Mouse (Mus musculus) left cerebral cortex, postnatal 10 days (tissue): ENCODE results near the gene Aaas. TPM values are rescaled to one million over a fixed set of nuclear protein-coding genes. Genes with fewer than 3 reads are reported as not detected.
A peak's percentile ranks its signal among the peaks of the same experiment; 100 is the strongest.

Source experiments
- DNase-seq, 2 experiments: peaks; one replicate each; pipeline ENCODE4 v3.0.0; 2021 to 2022; ENCODE audit warnings: low spot score in 2 of 2, mixed read lengths in 1 of 2; ENCODE audit errors: extremely low spot score in 1 of 2
- intact Hi-C: fragments of 180-260 bp; cut with DNase I; formaldehyde crosslinking; loops from one replicate; pipeline ENCODE4 v1.15.1; 2025
- total RNA-seq, 2 experiments: library from RNA; stranded (reverse); gene quantifications; 2 replicates each; pipeline ENCODE4 v1.2.3; 2021

The Aaas gene
- 10 to 100 TPM; 20.2 to 30.8 TPM for total RNA-seq

DNA sequence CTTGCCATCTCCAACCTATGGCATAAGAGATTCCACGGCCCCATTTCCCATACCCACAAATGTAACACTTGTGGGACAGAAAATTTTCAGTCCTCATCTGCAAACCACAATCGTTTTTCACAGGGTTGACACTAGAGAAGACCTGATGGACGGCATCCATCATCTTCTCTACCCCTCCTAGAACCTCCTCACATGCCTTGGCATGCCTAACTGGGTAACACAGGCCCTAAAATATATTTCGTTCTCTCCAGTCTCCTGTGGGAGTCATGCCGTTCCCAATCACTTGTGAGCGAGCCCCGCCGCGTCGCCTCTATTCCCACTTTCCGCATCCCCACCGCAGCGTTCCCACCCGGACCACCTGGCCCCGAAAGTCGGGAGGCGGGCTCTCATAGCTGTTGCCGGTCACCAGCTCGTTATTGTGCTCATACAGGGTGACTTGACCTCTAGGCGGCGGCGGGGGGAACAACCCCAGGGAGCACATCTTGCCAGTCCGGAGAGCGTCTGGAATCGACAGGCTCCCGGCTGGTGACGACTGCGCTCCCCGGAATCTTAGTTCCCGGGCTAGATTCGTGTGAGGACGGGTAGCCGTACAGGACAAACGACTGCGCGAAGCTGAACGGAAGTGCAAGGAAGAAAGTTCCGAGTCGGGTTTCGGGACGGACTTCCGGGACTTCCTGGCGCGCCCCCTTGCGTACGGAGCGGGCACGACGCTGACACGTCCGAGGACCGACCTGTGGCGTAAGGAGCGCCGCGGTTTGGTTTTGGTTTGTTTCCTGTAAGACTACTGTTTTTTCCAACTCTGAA, at the start of gene Aaas:
TSS of gene Aaas (minus strand) at position 634 of the 804 bp plus-strand sequence.
- DNase-seq: peak; percentile 92 to 95
- intact Hi-C loops: no loop called here

GRCm38 (mm10) chr15:102399229-102400221, 49.0 kb upstream of the Aaas start:
- peak in 1 of 2 experiments; percentile 94 for DNase-seq
- intact Hi-C loops: no loop called here

DNA sequence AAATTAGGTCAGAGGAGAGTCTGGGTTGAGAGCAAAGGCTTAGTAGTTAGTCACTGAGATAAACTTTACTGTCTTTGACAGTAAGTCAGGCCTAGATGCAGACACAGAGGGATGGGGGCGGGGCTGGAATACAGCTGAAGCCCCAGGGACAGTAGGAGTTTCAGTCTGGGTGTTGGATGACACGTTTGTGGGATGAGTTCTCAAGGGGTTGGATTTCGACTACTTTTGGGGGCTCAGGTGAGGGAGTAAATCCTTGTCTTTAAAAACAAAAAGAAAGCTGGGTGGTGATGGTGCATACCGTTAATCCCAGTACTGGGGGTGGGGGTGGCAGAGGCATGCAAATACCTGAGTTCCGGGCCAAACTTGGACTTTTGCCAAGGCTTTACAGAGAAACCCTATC, 48.1 kb upstream of the Aaas start:
- intact Hi-C loops: no loop called here

GRCm38 (mm10) chr15:102395061-102395460, 44.5 kb upstream of the Aaas start:
- intact Hi-C loops: no loop called here

More for the DNA sequence above, 48.1 kb upstream of the Aaas start:
- no peak for DNase-seq

DNA sequence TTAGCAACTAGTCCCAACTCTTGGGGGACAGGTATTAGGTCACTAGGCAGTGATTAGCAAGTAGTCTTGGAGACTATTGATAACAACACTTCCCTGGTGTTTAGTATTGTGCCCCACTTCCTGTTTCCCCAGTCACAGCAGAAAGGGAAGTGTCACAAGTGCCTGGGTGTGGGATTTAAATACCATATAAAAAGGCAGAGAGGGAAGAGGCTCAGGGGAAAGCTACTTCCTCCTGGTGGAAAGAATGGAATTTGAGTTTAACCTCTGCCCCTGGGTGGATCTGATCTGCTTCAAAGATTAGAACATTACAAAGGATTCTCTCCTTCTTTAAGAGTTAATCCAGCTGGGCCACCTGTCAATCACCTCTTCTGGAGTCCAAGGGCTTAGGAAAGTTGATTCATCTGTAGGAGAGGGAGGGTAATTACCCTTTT, 43.0 kb upstream of the Aaas start:
- intact Hi-C loops: no loop called here
- no peak for DNase-seq

More at GRCm38 (mm10) chr15:102395061-102395460, 44.5 kb upstream of the Aaas start:
- DNase-seq: no peak

DNA sequence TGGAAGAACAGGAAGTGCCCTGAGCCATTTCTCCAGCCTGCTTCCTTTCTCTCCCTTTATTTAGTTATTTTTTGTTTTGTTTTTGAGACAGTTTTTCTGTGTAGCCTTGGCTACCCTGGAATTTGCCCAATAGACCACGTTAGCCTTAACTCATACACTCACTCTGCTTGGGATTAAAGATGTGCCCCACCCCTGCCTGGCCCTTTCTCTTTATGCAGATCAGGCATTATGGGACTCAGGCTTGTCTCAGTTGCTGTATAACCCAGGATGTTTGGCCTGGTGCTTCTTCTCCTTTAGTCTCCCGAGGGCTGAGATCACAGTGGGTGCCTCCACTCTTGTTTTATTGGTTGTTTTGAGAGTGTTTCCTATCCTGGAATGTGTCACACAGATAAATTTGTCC, 41.9 kb upstream of the Aaas start:
- no peak for DNase-seq
- intact Hi-C loops: no loop called here

GRCm38 (mm10) chr15:102388942-102389341, 38.4 kb upstream of the Aaas start:
- intact Hi-C loops: no loop called here
- DNase-seq: no peak

- intact Hi-C loops: no loop called here
- DNase-seq: no peak
Measured at GRCm38 (mm10) chr15:102386640-102387039, 36.1 kb upstream of the Aaas start.

DNA sequence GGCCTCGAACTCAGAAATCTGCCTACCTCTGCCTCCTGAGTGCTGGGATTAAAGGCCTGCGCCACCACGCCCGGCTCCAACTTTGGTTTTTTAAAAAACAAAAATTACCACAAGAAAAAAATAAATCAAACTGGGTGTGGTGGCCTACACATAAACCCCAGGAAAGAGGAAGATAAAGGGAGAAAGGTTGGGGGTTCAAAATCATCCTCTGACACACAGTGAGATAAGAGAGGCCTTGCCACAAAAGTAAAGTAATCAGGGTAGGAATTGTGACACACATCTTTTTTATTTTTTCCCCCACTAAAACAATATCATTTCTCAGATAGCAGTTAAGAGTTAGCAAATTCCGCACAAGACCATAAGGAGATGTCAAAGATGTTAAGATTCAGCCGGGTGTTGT, 33.1 kb upstream of the Aaas start:
- no peak for DNase-seq
- intact Hi-C loops: loop anchor here (5.0 kb wide), 1 partner anchor 59 kb away; no protein-coding TSS in a partner anchor

DNA sequence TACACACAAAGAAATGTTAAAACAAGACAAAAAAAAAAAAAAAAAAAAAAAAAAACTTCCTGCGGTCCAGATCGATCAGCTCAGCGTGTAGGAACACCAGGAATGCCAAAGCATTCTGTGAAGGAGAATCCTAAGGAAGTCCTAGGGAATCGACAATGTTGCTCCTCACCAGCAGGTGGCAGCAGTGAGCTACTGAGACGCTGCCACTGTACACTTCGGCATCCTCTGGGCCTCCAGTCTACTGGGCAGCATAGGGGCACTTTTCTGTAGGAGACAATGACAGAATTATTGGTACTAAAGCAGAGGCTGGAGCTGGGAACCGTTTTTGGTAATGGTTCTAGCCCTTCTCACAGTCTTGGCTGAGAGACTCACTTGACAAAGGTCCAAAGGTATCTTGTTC, 31.0 kb upstream of the Aaas start:
- intact Hi-C loops: loop anchor here (2.0 to 5.0 kb wide), 2 partner anchors 39 to 61 kb away; no protein-coding TSS in a partner anchor
- DNase-seq: peak; percentile 76 to 85

DNA sequence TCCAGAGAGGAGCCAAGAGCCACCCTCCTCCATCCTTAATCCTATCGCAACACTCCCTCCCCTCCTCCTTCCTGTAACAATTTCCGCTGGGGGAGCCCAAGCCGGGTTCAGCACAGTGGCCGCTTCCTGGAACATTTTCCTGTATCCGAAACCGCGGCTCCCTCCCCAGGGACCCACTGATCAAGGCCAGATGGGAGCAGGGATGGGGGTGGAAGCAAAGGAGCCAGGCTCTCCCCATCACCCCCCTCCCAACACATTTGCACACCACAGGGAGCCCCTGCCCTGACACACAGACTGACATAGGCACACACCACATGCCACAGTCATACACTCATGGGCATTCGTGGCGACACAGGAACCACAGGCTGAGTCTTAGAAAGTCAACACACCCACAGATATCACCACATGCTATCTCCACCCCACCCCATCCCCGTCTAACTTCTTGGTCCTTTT, 27.3 kb upstream of the Aaas start:
- DNase-seq: peak in 1 of 2 experiments; percentile 86

DNA sequence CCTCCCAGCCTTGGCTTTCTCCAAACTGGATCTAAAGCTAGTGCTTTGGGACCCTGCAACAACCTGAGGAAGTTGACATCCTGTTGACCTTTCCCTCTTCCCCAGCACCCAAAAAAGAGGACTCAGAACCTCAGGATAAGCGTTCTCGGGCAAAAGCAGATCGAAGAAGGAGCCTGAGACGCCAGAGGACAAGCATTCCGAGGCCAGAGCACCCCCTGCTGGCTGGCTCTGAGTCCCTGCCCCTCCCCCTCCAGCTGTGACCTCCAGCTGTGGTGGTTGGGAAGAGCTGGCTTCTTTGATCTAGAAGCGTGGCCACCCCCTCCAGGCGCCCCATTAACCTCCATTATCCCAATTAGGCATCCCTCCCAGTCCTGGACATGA, 26.6 kb upstream of the Aaas start:
- intact Hi-C loops: no loop called here
- DNase-seq: peak; percentile 45 to 91

More for the DNA sequence above, 27.3 kb upstream of the Aaas start:
- intact Hi-C loops: no loop called here

DNA sequence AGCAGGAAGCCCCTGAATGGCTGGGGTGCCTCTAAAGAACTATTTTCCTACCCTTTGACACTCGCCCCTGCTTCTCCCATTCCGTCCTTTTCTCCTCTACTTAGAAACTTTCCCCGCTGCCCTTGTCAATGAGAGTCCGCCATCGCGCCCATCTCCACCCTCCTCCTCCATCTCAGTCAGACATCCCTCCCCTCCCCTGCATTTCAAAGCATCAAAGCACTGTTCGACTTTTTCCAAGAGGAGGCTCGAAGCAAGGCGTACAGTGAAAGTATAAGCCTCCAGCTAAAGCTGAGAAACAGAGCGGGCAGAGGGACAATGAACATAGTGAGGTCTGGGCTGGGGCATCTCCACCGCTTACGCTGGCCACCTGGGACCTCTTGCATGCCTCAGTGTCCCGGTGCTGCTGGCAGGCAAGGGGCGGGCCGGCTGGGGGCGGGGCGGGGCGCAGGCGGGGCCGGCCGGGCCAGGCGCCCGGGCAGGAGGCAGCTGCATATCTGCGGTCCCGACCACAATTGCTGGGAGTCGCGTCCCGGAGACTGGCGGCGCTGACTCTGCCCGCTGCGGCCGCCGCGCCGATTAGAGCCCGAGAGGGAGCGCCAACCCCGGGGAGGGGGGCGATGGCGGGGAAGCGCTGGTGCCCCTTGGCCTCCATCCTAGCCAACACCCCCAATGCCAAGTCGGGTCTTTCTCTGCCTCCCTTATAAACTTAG, 26.0 kb upstream of the Aaas start:
- intact Hi-C loops: no loop called here
- DNase-seq: peak in 1 of 2 experiments; percentile 66

DNA sequence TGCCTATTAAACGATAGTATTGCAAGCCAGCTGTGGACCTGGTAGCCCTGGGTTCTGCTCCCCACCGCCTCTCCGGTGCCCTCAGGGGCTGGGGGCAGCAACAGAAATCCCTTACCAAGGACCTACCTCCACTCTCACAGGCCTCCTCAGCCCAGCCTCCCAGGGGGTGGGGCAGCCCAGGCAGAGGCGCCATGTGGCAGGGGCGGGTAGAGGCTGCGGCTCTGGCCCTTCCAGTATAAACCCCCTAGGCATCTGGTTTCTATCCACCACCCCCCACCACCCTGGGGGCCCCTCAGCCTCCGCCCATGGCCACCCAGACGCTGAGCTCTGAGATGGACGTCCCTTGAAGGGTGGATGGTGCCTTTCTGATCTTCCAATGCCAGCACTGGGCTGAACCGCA, 20.2 kb upstream of the Aaas start:
- intact Hi-C loops: no loop called here
- DNase-seq: no peak

DNA sequence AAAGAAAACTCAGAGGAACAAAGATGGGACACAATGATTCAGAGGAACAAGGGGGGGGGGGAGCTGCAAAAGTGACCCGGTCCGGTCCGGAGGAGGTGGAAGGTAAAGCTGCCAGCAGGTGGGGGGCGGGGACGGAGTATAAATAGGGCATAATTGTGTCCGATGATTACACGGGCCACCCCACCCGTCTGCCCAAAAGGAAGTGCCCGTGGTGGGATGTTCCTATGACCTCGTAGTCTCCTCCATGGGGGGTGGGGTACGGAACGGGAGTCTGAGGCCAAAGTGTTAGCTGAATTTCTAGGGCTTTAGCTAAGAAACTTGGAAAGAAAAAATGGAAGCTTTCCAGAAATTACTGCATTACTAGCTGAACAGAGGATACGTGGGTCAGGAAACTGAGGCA, 19.4 kb upstream of the Aaas start:
- intact Hi-C loops: no loop called here
- peak in 1 of 2 experiments; percentile 44 for DNase-seq

- intact Hi-C loops: no loop called here
- no peak for DNase-seq
Measured at GRCm38 (mm10) chr15:102366733-102367344, 16.3 kb upstream of the Aaas start, which contains the start of gene Sp7. Gene Sp7 (minus strand): TSS chr15:102367182.

DNA sequence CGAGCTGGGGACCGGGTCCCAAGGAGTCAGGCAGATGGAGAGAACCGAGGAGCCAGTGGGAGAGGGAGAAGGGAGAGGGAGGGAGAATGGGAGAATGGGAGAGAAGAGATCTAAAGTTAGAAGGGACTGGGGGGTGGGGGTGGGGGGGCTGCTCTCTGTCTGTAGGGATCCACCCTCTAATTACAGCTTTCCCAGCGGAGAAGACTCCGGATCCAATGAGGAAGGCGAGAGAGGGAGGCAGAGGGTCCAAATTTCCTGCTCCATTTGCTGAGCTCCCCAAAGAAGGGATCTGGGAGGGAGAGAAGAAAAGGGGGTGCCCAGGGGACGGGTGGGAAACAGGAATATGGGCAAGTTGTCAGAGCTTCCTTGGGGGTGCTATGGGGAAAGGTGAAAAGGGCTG, 15.7 kb upstream of the Aaas start:
- DNase-seq: no peak
- intact Hi-C loops: no loop called here

- intact Hi-C loops: no loop called here
- no peak for DNase-seq
Measured at GRCm38 (mm10) chr15:102364678-102365077, 14.1 kb upstream of the Aaas start.
